Mouse (Mus musculus): ENCODE results near the gene Ranbp3. TPM values are rescaled to one million over a fixed set of nuclear protein-coding genes. Genes with fewer than 3 reads are reported as not detected.
A peak's percentile ranks its signal among the peaks of the same experiment; 100 is the strongest.

Gene Ranbp3
- polyA plus RNA-seq, 2 experiments, result 34.2 to 42.9 TPM

- DNase-seq (ENCODE audit: low read depth in 3 of 3, low spot score in 3 of 3), result peak in 1 of 3 experiments; percentile 33
- Histone ChIP-seq H3K4me2 (ENCODE audit: low read depth) (peak overlapping the region; percentile 23; the same call in 1 of the 2 replicates), H3K4me1 (replicated peaks; ENCODE audit: control insufficient read depth in 2 of 2, insufficient read depth in 2 of 2, low read length in 1 of 2) (peaks cover 8 to 9% of the 10 kb centered on the region in 2 experiments), H3K27ac (no peak overlapping the region), H3K9ac (replicated peaks) (peak overlapping the region; percentile 31; the same call in 1 of the 2 replicates), H3K9me3 (ENCODE audit: control insufficient read depth, low read length) (no peaks in the 10 kb centered on the region), H3K36me3 (replicated peaks; ENCODE audit: control insufficient read depth, insufficient read depth, low read depth) (no peaks in the 10 kb centered on the region), H3K4me3 (ENCODE audit: insufficient read depth in 1 of 2, low read depth in 2 of 2, low read length in 2 of 2) (no peak overlapping the region), H3K27me3 (ENCODE audit: control insufficient read depth, insufficient read depth, low read length) (no peaks in the 10 kb centered on the region; the same call in 1 of the 2 replicates)
- TF ChIP-seq EP300 (IDR thresholded peaks at IDR 0.05; ENCODE audit: low read depth) (no peak), CTCF (IDR thresholded peaks at IDR 0.05; ENCODE audit: low read depth) (no peak)
- 14% methylated on average over 12 of the region's 12 CpGs for WGBS (ENCODE audit: insufficient replicate concordance)
- ATAC-seq (ENCODE audit: insufficient read depth), result peak; percentile 35; the same call in 1 of the 2 replicates
These were observed 54.6 kb downstream of the Ranbp3 start for GRCm38 (mm10) chr17:56727659-56728058.

- no peaks in the 10 kb centered on the region for H3K9me3 ChIP-seq (ENCODE audit: control insufficient read depth, low read length)
- ATAC-seq (ENCODE audit: insufficient read depth), result 0 out of 2 replicates have a peak, but pooled peaks have one; percentile 14
These were observed 55.0 kb downstream of the Ranbp3 start for GRCm38 (mm10) chr17:56728117-56728516.

GRCm38 (mm10) chr17:56729151-56729550 is 56.1 kb downstream of the Ranbp3 start:
- WGBS (ENCODE audit: insufficient replicate concordance), result 57% methylated on average over 6 of the region's 6 CpGs
- no peak overlapping the region for H3K4me2 ChIP-seq (ENCODE audit: low read depth)
- no peak overlapping the region for H3K4me3 ChIP-seq (ENCODE audit: insufficient read depth in 1 of 2, low read depth in 2 of 2, low read length in 2 of 2)
- peaks cover 8 to 9% of the 10 kb centered on the region in 2 experiments for H3K4me1 ChIP-seq (replicated peaks; ENCODE audit: control insufficient read depth in 2 of 2, insufficient read depth in 2 of 2, low read length in 1 of 2)
- H3K27ac ChIP-seq, result no peak overlapping the region
- H3K27me3 ChIP-seq (ENCODE audit: control insufficient read depth, insufficient read depth, low read length), result no peaks in the 10 kb centered on the region; the same call in none of the 2 replicates
- no peak for TF ChIP-seq CTCF (IDR thresholded peaks at IDR 0.05; ENCODE audit: low read depth)
- TF ChIP-seq EP300 (IDR thresholded peaks at IDR 0.05; ENCODE audit: low read depth), result no peak
- no peaks in the 10 kb centered on the region for H3K36me3 ChIP-seq (replicated peaks; ENCODE audit: control insufficient read depth, insufficient read depth, low read depth)
- no peaks in the 10 kb centered on the region for H3K9me3 ChIP-seq (ENCODE audit: control insufficient read depth, low read length)
- DNase-seq (ENCODE audit: low read depth in 3 of 3, low spot score in 3 of 3) (no peak), ATAC-seq (ENCODE audit: insufficient read depth) (no peak)
- no peak overlapping the region for H3K9ac ChIP-seq (replicated peaks)

More at GRCm38 (mm10) chr17:56728117-56728516, 55.0 kb downstream of the Ranbp3 start:
- H3K36me3 ChIP-seq (replicated peaks; ENCODE audit: control insufficient read depth, insufficient read depth, low read depth), result no peaks in the 10 kb centered on the region
- H3K4me1 ChIP-seq (replicated peaks; ENCODE audit: control insufficient read depth in 2 of 2, insufficient read depth in 2 of 2, low read length in 1 of 2), result peaks cover 8 to 9% of the 10 kb centered on the region in 2 experiments
- no peak overlapping the region for H3K4me3 ChIP-seq (ENCODE audit: insufficient read depth in 1 of 2, low read depth in 2 of 2, low read length in 2 of 2)
- no peak for TF ChIP-seq EP300 (IDR thresholded peaks at IDR 0.05; ENCODE audit: low read depth)
- no peak for TF ChIP-seq CTCF (IDR thresholded peaks at IDR 0.05; ENCODE audit: low read depth)
- H3K27ac ChIP-seq, result no peak overlapping the region
- H3K27me3 ChIP-seq (ENCODE audit: control insufficient read depth, insufficient read depth, low read length), result no peaks in the 10 kb centered on the region; the same call in none of the 2 replicates
- peak overlapping the region; percentile 31; the same call in 1 of the 2 replicates for H3K9ac ChIP-seq (replicated peaks)
- no peak for DNase-seq (ENCODE audit: low read depth in 3 of 3, low spot score in 3 of 3)
- peak overlapping the region; percentile 23; the same call in 1 of the 2 replicates for H3K4me2 ChIP-seq (ENCODE audit: low read depth)
- 17% methylated on average over 12 of the region's 12 CpGs for WGBS (ENCODE audit: insufficient replicate concordance)

GRCm38 (mm10) chr17:56729656-56730055 is 56.6 kb downstream of the Ranbp3 start:
- WGBS (ENCODE audit: insufficient replicate concordance), result 51% methylated on average over 2 of the region's 2 CpGs

GRCm38 (mm10) chr17:56736534-56736933 is 63.4 kb downstream of the Ranbp3 start:
- no peak for ATAC-seq (ENCODE audit: insufficient read depth)
- H3K27me3 ChIP-seq (ENCODE audit: control insufficient read depth, insufficient read depth, low read length), result no peaks in the 10 kb centered on the region; the same call in none of the 2 replicates
- 33% methylated on average over 8 of the region's 8 CpGs for whole genome bisulfite sequencing (ENCODE audit: insufficient replicate concordance)

More at GRCm38 (mm10) chr17:56729656-56730055, 56.6 kb downstream of the Ranbp3 start:
- no peak overlapping the region for H3K9ac ChIP-seq (replicated peaks)
- no peak for TF ChIP-seq CTCF (IDR thresholded peaks at IDR 0.05; ENCODE audit: low read depth)
- TF ChIP-seq EP300 (IDR thresholded peaks at IDR 0.05; ENCODE audit: low read depth), result no peak
- H3K27me3 ChIP-seq (ENCODE audit: control insufficient read depth, insufficient read depth, low read length), result no peaks in the 10 kb centered on the region; the same call in none of the 2 replicates
- no peaks in the 10 kb centered on the region for H3K36me3 ChIP-seq (replicated peaks; ENCODE audit: control insufficient read depth, insufficient read depth, low read depth)
- no peak overlapping the region for H3K4me3 ChIP-seq (ENCODE audit: insufficient read depth in 1 of 2, low read depth in 2 of 2, low read length in 2 of 2)
- H3K27ac ChIP-seq, result no peak overlapping the region
- H3K9me3 ChIP-seq (ENCODE audit: control insufficient read depth, low read length), result no peaks in the 10 kb centered on the region
- DNase-seq (ENCODE audit: low read depth in 3 of 3, low spot score in 3 of 3) (no peak), ATAC-seq (ENCODE audit: insufficient read depth) (no peak)
- H3K4me2 ChIP-seq (ENCODE audit: low read depth), result no peak overlapping the region
- H3K4me1 ChIP-seq (replicated peaks; ENCODE audit: control insufficient read depth in 2 of 2, insufficient read depth in 2 of 2, low read length in 1 of 2), result peaks cover 8 to 9% of the 10 kb centered on the region in 2 experiments

More at GRCm38 (mm10) chr17:56736534-56736933, 63.4 kb downstream of the Ranbp3 start:
- H3K4me3 ChIP-seq (ENCODE audit: insufficient read depth in 1 of 2, low read depth in 2 of 2, low read length in 2 of 2), result no peak overlapping the region
- no peaks in the 10 kb centered on the region for H3K4me1 ChIP-seq (replicated peaks; ENCODE audit: control insufficient read depth in 2 of 2, insufficient read depth in 2 of 2, low read length in 1 of 2)
- no peak overlapping the region for H3K9ac ChIP-seq (replicated peaks)
- no peak for DNase-seq (ENCODE audit: low read depth in 3 of 3, low spot score in 3 of 3)
- TF ChIP-seq EP300 (IDR thresholded peaks at IDR 0.05; ENCODE audit: low read depth) (no peak), CTCF (IDR thresholded peaks at IDR 0.05; ENCODE audit: low read depth) (peak; percentile 85)
- H3K36me3 ChIP-seq (replicated peaks; ENCODE audit: control insufficient read depth, insufficient read depth, low read depth), result no peaks in the 10 kb centered on the region
- H3K27ac ChIP-seq, result no peak overlapping the region
- no peak overlapping the region for H3K4me2 ChIP-seq (ENCODE audit: low read depth)
- H3K9me3 ChIP-seq (ENCODE audit: control insufficient read depth, low read length), result no peaks in the 10 kb centered on the region

Measured in liver, embryonic 14.5 days (tissue).